Mouse (Mus musculus): ENCODE data around the gene Hist1h1e. TPM values are rescaled to one million over a fixed set of nuclear protein-coding genes. Genes with fewer than 3 reads are reported as not detected.
A peak's percentile ranks its signal among the peaks of the same experiment; 100 is the strongest.
"Not testable (repeated sequence)": the region's sequence is repeated elsewhere in the genome, so short reads cannot be mapped to it uniquely, and the experiment has no call there.

Gene Hist1h1e
- polyA plus RNA-seq, 1 experiment from 2014 or later = 11.1 TPM

GRCm38 (mm10) chr13:23576906-23577639, 45.3 kb downstream of the Hist1h1e start:
- H3K4me3 ChIP-seq (ENCODE audit: low read depth, low read length) = peak overlapping the region; percentile 45
- no peaks in the 10 kb centered on the region for H3K27me3 ChIP-seq (ENCODE audit: control insufficient read depth, insufficient read depth, low read length)
- peak overlapping the region; percentile 76 for H3K9ac ChIP-seq (ENCODE audit: low read depth, low read length)
- H3K4me1 ChIP-seq (ENCODE audit: control insufficient read depth, insufficient read depth, low read length) = peaks cover 11% of the 10 kb centered on the region; the same call in 1 of the 2 replicates
- no peaks in the 10 kb centered on the region for H3K36me3 ChIP-seq (ENCODE audit: control insufficient read depth, insufficient read depth, low read length)
- no peaks in the 10 kb centered on the region for H3K9me3 ChIP-seq (replicated peaks; ENCODE audit: control insufficient read depth, low read length)
- 60% methylated on average over 6 of the region's 6 CpGs for WGBS (ENCODE audit: insufficient replicate concordance)
- peak overlapping the region; percentile 68 for H3K4me2 ChIP-seq
- ATAC-seq (replicated peaks; ENCODE audit: insufficient number of reproducible peaks, low FRiP score, low TSS enrichment) = no peak
- H3K27ac ChIP-seq (ENCODE audit: low read depth, low read length) = peak overlapping the region; percentile 84

GRCm38 (mm10) chr13:23576351-23576881, 45.9 kb downstream of the Hist1h1e start:
- peak overlapping the region; percentile 45 for H3K4me3 ChIP-seq (ENCODE audit: low read depth, low read length)
- no peaks in the 10 kb centered on the region for H3K36me3 ChIP-seq (ENCODE audit: control insufficient read depth, insufficient read depth, low read length)
- no peaks in the 10 kb centered on the region for H3K9me3 ChIP-seq (replicated peaks; ENCODE audit: control insufficient read depth, low read length)
- H3K4me1 ChIP-seq (ENCODE audit: control insufficient read depth, insufficient read depth, low read length) = peaks cover 8% of the 10 kb centered on the region; the same call in 1 of the 2 replicates
- H3K27ac ChIP-seq (ENCODE audit: low read depth, low read length) = peak overlapping the region; percentile 84
- 13% methylated on average over 7 of the region's 7 CpGs for WGBS (ENCODE audit: insufficient replicate concordance)
- H3K4me2 ChIP-seq = peak overlapping the region; percentile 68
- no peak for ATAC-seq (replicated peaks; ENCODE audit: insufficient number of reproducible peaks, low FRiP score, low TSS enrichment)
- no peaks in the 10 kb centered on the region for H3K27me3 ChIP-seq (ENCODE audit: control insufficient read depth, insufficient read depth, low read length)
- H3K9ac ChIP-seq (ENCODE audit: low read depth, low read length) = peak overlapping the region; percentile 76

GRCm38 (mm10) chr13:23575864-23576313, 46.5 kb downstream of the Hist1h1e start:
- not testable (repeated sequence) for H3K36me3 ChIP-seq (ENCODE audit: control insufficient read depth, insufficient read depth, low read length)
- peak overlapping the region; percentile 84 for H3K27ac ChIP-seq (ENCODE audit: low read depth, low read length)

GRCm38 (mm10) chr13:23575271-23575851, 47.0 kb downstream of the Hist1h1e start, which contains the start of gene Hist1h3d:
TSS of gene Hist1h3d (plus strand) at chr13:23575763.
- Histone ChIP-seq H3K9me3 (replicated peaks; ENCODE audit: control insufficient read depth, low read length) (no peaks in the 10 kb centered on the region), H3K27ac (ENCODE audit: low read depth, low read length) (peak within 1 kb of the TSS; percentile 84), H3K4me1 (ENCODE audit: control insufficient read depth, insufficient read depth, low read length) (peaks cover 8% of the 10 kb centered on the region; the same call in 1 of the 2 replicates), H3K9ac (ENCODE audit: low read depth, low read length) (peak within 1 kb of the TSS; percentile 76), H3K4me3 (ENCODE audit: low read depth, low read length) (peak within 1 kb of the TSS; percentile 45), H3K4me2 (peak within 1 kb of the TSS; percentile 68), H3K36me3 (ENCODE audit: control insufficient read depth, insufficient read depth, low read length) (no peaks in the 10 kb centered on the region), H3K27me3 (ENCODE audit: control insufficient read depth, insufficient read depth, low read length) (no peaks in the 10 kb centered on the region)
- under 1% methylated on average over 18 of the region's 18 CpGs for WGBS (ENCODE audit: insufficient replicate concordance)
- peak; percentile 60 for ATAC-seq (replicated peaks; ENCODE audit: insufficient number of reproducible peaks, low FRiP score, low TSS enrichment)

More at GRCm38 (mm10) chr13:23575864-23576313, 46.5 kb downstream of the Hist1h1e start:
- not testable (repeated sequence) for H3K4me1 ChIP-seq (ENCODE audit: control insufficient read depth, insufficient read depth, low read length); H3K27me3 ChIP-seq (ENCODE audit: control insufficient read depth, insufficient read depth, low read length); H3K9me3 ChIP-seq (replicated peaks; ENCODE audit: control insufficient read depth, low read length); ATAC-seq (replicated peaks; ENCODE audit: insufficient number of reproducible peaks, low FRiP score, low TSS enrichment)
- peak overlapping the region; percentile 45 for H3K4me3 ChIP-seq (ENCODE audit: low read depth, low read length)
- H3K4me2 ChIP-seq = peak overlapping the region; percentile 68
- peak overlapping the region; percentile 76 for H3K9ac ChIP-seq (ENCODE audit: low read depth, low read length)
- WGBS (ENCODE audit: insufficient replicate concordance) = 0% methylated on average over 11 of the region's 40 CpGs

- Histone ChIP-seq H3K4me1 (ENCODE audit: control insufficient read depth, insufficient read depth, low read length) (peaks cover 10% of the 10 kb centered on the region), H3K27ac (ENCODE audit: low read depth, low read length) (peak overlapping the region; percentile 96), H3K4me3 (ENCODE audit: low read depth, low read length) (peak overlapping the region; percentile 25), H3K9ac (ENCODE audit: low read depth, low read length) (peak overlapping the region; percentile 59; the same call in 1 of the 2 replicates), H3K4me2 (peak overlapping the region; percentile 75)
- H3K27me3 ChIP-seq (ENCODE audit: control insufficient read depth, insufficient read depth, low read length); H3K9me3 ChIP-seq (replicated peaks; ENCODE audit: control insufficient read depth, low read length); ATAC-seq (replicated peaks; ENCODE audit: insufficient number of reproducible peaks, low FRiP score, low TSS enrichment); H3K36me3 ChIP-seq (ENCODE audit: control insufficient read depth, insufficient read depth, low read length): not testable (repeated sequence)
- 5% methylated on average over 5 of the region's 39 CpGs for WGBS (ENCODE audit: insufficient replicate concordance)
Observed at GRCm38 (mm10) chr13:23574546-23575170, 47.7 kb downstream of the Hist1h1e start.

- H3K27me3 ChIP-seq (ENCODE audit: control insufficient read depth, insufficient read depth, low read length) = not testable (repeated sequence)
- WGBS (ENCODE audit: insufficient replicate concordance) = under 1% methylated on average over 30 of the region's 42 CpGs
- ATAC-seq (replicated peaks; ENCODE audit: insufficient number of reproducible peaks, low FRiP score, low TSS enrichment) = peak; percentile 90
Observed at GRCm38 (mm10) chr13:23573898-23574524, 48.3 kb downstream of the Hist1h1e start, which contains the start of the genes Hist1h2bf and Hist1h2ad. TSS of gene Hist1h2bf (minus strand) at chr13:23574196. TSS of gene Hist1h2ad (plus strand) at chr13:23574381.

GRCm38 (mm10) chr13:23573034-23573897, 49.1 kb downstream of the Hist1h1e start:
- H3K4me1 ChIP-seq (ENCODE audit: control insufficient read depth, insufficient read depth, low read length) = peaks cover 10% of the 10 kb centered on the region
- not testable (repeated sequence) for H3K36me3 ChIP-seq (ENCODE audit: control insufficient read depth, insufficient read depth, low read length); H3K9me3 ChIP-seq (replicated peaks; ENCODE audit: control insufficient read depth, low read length); ATAC-seq (replicated peaks; ENCODE audit: insufficient number of reproducible peaks, low FRiP score, low TSS enrichment); H3K27me3 ChIP-seq (ENCODE audit: control insufficient read depth, insufficient read depth, low read length)
- peak overlapping the region; percentile 96 for H3K27ac ChIP-seq (ENCODE audit: low read depth, low read length)
- H3K9ac ChIP-seq (ENCODE audit: low read depth, low read length) = peak overlapping the region; percentile 76
- H3K4me2 ChIP-seq = peak overlapping the region; percentile 75
- H3K4me3 ChIP-seq (ENCODE audit: low read depth, low read length) = peak overlapping the region; percentile 51
- 13% methylated on average over 17 of the region's 20 CpGs for WGBS (ENCODE audit: insufficient replicate concordance)

More at GRCm38 (mm10) chr13:23573898-23574524, 48.3 kb downstream of the Hist1h1e start, which contains the start of the genes Hist1h2bf and Hist1h2ad:
- H3K4me3 ChIP-seq (ENCODE audit: low read depth, low read length) = peak within 1 kb of the TSS; percentile 45
- H3K9me3 ChIP-seq (replicated peaks; ENCODE audit: control insufficient read depth, low read length); H3K36me3 ChIP-seq (ENCODE audit: control insufficient read depth, insufficient read depth, low read length): not testable (repeated sequence)
- peak within 1 kb of the TSS; percentile 96 for H3K27ac ChIP-seq (ENCODE audit: low read depth, low read length)
- H3K4me1 ChIP-seq (ENCODE audit: control insufficient read depth, insufficient read depth, low read length) = peaks cover 10% of the 10 kb centered on the region
- peak within 1 kb of the TSS; percentile 76 for H3K9ac ChIP-seq (ENCODE audit: low read depth, low read length)
- peak within 1 kb of the TSS; percentile 75 for H3K4me2 ChIP-seq
